Mouse (Mus musculus) small intestine, adult 2 months (tissue): ENCODE data around the gene Emc10. TPM values are rescaled to one million over a fixed set of nuclear protein-coding genes. Genes with fewer than 3 reads are reported as not detected.

Experiments used
- H3K27ac ChIP-seq: fragments of 200-500 bp; 2 replicates; pipeline ENCODE4 v1.5.1; 2012; ENCODE audit warnings: low read depth, low read length, control low read depth, inconsistent platforms; ENCODE audit not compliant: insufficient read depth
- H3K27me3 ChIP-seq: fragments of 200-500 bp; 2 replicates; pipeline ENCODE4 v1.6.1; 2012; ENCODE audit warnings: mild to moderate bottlenecking, moderate library complexity, low read length, inconsistent platforms; ENCODE audit not compliant: control insufficient read depth, insufficient read depth
- H3K36me3 ChIP-seq: fragments of 200-500 bp; 2 replicates; pipeline ENCODE4 v1.6.1; 2012; ENCODE audit warnings: mild to moderate bottlenecking, low read length, control low read depth, inconsistent platforms; ENCODE audit not compliant: control insufficient read depth, insufficient read depth
- H3K4me1 ChIP-seq: fragments of 200-500 bp; 2 replicates; pipeline ENCODE4 v1.6.1; 2012; ENCODE audit warnings: low read length, inconsistent platforms, mixed read lengths; ENCODE audit not compliant: control insufficient read depth, insufficient read depth, insufficient read length
- H3K4me3 ChIP-seq: fragments of 200-500 bp; 2 replicates; pipeline ENCODE4 v1.5.1; 2012; ENCODE audit warnings: low read depth, mild to moderate bottlenecking, control low read depth, inconsistent platforms, low read length, moderate library complexity
- CTCF ChIP-seq: fragments of 200-500 bp; IDR thresholded peaks from 2 replicates; pipeline ENCODE4 v1.5.1; 2012; ENCODE audit warnings: low read depth, mild to moderate bottlenecking, control low read depth, inconsistent platforms, low read length, moderate library complexity, mixed read lengths; ENCODE audit not compliant: insufficient replicate concordance, insufficient read length; ENCODE audit errors: extremely low read depth
- POLR2A ChIP-seq: fragments of 200-500 bp; IDR thresholded peaks from 2 replicates; pipeline ENCODE4 v1.6.1; 2012; ENCODE audit warnings: low read depth, mild to moderate bottlenecking, control low read depth, inconsistent platforms, low read length, moderate library complexity
- WGBS: fragments of 180-500 bp; shearing (Covaris S2); methylation state at CpG from one replicate; pipeline ENCODE4 v1.1.7; 2018; 5-methylcytosine and 5-hydroxymethylcytosine counted together
- polyA plus RNA-seq: library from polyadenylated mRNA; depleted of rRNA; stranded (reverse); fragments of >200 nt; gene quantifications from 2 replicates; pipeline ENCODE4 v1.2.3, GENCODE M21; 2012; rRNA removed

Gene Emc10
- polyA plus RNA-seq, 1 experiment = 256 TPM

DNA sequence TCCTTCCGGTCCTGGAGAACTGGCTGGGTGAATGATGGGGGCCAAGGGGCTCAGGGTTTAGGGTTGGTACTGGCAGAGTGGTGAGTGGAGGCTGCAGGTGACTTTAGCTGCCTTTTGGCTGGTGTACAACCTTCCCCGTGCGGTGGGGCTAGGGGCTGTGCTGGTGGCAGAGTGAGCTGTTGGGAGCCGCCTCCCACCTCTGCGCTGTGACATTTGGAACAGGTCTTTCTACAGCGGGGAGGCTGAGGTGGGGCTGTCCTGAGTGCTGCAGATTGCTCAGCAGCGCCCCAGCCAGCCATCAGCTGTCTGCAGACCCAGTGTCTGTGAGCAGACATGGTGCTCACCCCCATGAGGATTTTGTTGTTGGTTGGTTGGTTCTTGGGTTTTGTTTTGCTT lies 50.8 kb downstream of the Emc10 start:
- H3K36me3 ChIP-seq = no peaks in the 10 kb centered on the region
- TF ChIP-seq POLR2A (no peak), CTCF (no peak)
- H3K27ac ChIP-seq = no peak overlapping the region
- H3K27me3 ChIP-seq = peaks cover 17% of the 10 kb centered on the region
- no peak overlapping the region for H3K4me3 ChIP-seq
- no peaks in the 10 kb centered on the region for H3K4me1 ChIP-seq
- 10% methylated on average over 7 of the region's 7 CpGs for WGBS

DNA sequence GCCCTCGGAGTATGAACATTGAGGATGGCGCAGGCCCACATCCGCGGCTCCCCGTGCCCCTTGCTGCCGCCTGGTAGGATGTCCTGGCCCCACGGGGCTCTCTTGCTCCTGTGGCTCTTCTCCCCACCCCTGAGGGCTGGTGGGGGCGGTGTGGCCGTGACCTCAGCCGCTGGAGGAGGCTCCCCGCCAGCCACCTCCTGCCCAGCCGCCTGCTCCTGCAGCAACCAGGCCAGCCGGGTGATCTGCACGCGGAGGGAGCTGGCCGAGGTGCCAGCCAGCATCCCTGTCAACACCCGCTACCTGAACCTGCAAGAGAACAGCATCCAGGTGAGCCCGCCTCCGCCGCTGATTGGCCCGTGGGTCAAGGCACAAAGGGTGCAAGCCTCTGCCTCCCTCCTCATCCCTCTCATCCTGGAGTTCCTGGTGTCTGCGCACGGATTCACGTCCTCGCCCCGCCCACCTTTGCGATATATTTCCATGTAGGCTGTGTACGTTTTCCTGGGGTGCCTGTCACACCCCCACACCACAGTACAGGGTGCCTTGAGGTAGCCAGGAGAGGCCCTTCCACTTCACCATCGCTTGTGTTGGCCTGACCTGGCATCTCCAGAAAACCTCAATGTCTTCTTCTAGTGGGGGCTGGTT lies 51.3 kb downstream of the Emc10 start:
- no peak for TF ChIP-seq POLR2A
- TF ChIP-seq CTCF = no peak
- Histone ChIP-seq H3K4me1 (no peaks in the 10 kb centered on the region), H3K27me3 (peaks cover 17% of the 10 kb centered on the region), H3K4me3 (no peak overlapping the region), H3K36me3 (no peaks in the 10 kb centered on the region), H3K27ac (no peak overlapping the region)
- 7% methylated on average over 28 of the region's 29 CpGs for WGBS

DNA sequence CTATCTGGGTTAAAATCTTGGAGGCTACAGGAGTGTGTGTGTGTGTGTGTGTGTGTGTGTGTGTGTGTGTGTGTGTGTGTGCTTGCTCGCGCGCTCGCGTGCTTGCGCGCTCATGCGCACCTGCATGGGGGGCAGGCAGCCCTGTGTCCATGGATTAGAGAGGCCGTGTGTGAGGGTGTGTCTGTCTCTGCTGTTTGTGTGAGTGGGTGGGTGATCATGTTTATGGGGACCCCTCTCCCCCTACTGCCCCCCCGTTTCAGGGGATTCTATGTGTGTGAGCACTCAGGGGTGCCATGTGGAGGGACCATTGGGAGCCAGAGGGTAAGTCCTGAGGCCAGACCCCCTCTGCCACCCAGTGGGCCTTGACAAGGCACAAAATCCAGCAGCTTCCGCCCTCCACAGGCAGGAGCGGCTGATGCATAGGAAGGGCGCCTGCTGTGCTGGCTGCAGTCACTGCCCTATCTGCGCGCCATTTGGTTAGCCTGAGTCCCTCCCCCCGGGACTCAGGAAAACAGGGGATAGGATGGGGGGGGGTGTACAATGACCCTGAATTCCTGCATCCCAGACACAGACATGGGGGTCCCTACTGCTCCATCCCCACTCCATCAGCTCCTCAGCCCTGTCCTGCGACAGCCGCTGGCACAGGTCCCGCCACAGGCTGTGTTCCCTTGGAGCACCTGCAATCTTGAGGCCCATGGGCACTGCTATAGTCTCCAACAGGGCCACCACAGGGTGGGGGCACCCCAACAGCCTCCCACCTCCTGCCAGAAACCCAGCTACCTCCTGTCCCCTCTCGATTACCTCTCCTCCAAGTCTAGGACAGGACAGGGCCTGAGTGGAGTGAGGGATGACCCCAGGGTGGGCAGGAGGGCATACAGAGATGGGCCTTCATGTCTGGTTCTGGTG lies 52.8 kb downstream of the Emc10 start:
- Histone ChIP-seq H3K36me3 (no peaks in the 10 kb centered on the region), H3K27ac (no peak overlapping the region), H3K4me1 (no peaks in the 10 kb centered on the region), H3K4me3 (no peak overlapping the region), H3K27me3 (peaks cover 17% of the 10 kb centered on the region)
- 12% methylated on average over 20 of the region's 20 CpGs for WGBS
- no peak for TF ChIP-seq POLR2A
- no peak for TF ChIP-seq CTCF

DNA sequence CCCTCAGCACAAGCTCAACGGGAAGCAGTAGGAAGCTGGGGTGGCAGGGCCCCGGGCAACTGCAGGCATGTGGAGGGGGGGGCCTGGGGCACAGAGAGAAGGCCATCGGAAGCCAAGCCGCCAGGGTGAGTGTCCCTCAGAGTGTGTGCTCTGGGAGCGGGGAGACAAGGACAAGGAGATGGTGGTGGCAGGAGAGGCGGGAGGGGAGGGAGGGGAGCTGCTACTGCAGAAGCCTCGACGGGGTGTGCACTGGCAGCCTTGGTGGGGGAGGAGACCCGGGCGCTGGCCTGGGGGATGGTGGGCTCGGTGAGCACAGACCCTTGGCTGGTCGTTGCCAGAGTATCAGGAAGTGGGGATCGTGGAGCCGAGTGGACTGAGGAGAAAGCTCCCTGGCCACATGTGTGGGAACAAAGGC lies 53.9 kb downstream of the Emc10 start:
- H3K4me3 ChIP-seq = no peak overlapping the region
- no peak overlapping the region for H3K27ac ChIP-seq
- no peaks in the 10 kb centered on the region for H3K36me3 ChIP-seq
- no peaks in the 10 kb centered on the region for H3K4me1 ChIP-seq
- WGBS = 3% methylated on average over 14 of the region's 14 CpGs
- H3K27me3 ChIP-seq = peaks cover 17% of the 10 kb centered on the region
- TF ChIP-seq CTCF = no peak

DNA sequence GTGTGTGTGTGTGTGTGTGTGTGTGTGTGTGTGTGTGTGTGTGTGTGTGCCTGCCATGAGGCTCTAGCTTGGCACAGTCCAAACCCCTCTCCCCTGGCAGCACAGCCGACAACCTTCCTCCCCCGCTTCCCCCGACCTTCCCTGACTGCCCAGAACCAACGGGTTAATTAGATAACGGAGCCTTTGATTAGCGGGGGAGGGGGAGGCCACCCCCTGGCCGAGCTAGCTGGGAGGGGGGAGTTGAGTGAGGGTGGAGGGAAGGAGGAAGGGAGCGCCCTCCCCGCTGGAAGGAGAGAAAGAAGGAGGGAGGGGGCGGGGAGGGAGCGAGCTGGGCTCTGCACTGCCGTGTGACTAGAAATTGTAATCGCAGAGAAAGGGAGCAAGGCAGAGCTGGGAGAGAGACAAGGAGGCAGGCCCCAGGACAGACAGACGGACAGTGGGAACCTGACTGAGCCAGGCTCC lies 54.6 kb downstream of the Emc10 start:
- no peak overlapping the region for H3K4me3 ChIP-seq
- TF ChIP-seq POLR2A (no peak), CTCF (no peak)
- H3K27me3 ChIP-seq = peaks cover 17% of the 10 kb centered on the region
- no peaks in the 10 kb centered on the region for H3K36me3 ChIP-seq
- 2% methylated on average over 14 of the region's 14 CpGs for WGBS
- no peaks in the 10 kb centered on the region for H3K4me1 ChIP-seq
- H3K27ac ChIP-seq = no peak overlapping the region

DNA sequence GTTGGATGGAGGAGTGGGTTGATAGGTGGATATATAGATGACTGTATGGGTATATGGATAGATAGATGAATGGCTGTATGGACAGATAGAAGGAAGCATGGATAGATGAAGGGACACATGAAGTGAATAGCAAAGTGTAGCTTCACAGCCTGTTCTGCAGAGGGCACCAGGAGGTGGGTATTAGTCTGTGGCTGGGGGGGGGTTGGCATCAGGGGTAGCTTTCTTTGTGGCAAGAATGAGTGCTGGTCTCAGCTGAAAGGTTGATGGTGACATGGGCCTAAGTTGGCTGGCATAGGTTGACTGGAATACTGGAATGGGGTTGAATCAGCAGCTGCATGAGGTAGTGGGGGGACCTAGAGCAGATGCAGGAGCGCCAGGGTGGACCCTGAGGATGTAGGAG lies 55.1 kb downstream of the Emc10 start:
- WGBS = 0% methylated on average over 1 of the region's 1 CpGs
- Histone ChIP-seq H3K4me1 (no peaks in the 10 kb centered on the region), H3K27ac (no peak overlapping the region), H3K36me3 (no peaks in the 10 kb centered on the region), H3K27me3 (peaks cover 17% of the 10 kb centered on the region), H3K4me3 (no peak overlapping the region)
- TF ChIP-seq POLR2A = no peak
- no peak for TF ChIP-seq CTCF

DNA sequence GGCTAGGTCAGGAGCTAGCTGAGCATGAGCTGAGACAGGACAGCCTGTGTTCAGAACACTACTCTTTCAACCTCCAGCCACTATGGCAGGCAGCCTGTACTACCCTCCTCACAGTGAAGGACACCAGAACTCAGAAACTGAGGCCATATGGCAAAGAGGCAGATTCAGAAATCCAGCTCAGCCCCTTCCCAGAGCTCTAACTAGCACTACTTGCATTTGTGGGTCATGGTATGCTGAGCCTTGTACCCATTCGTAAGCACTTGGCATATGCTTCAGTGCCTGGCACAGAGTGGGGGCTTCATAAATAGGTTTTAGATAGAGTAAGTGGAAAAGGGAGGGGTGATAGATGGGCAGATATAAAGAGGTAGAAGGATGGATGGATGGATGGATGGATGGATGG lies 55.9 kb downstream of the Emc10 start:
- TF ChIP-seq CTCF (no peak), POLR2A (no peak)
- no peaks in the 10 kb centered on the region for H3K4me1 ChIP-seq
- peaks cover 17% of the 10 kb centered on the region for H3K27me3 ChIP-seq
- 74% methylated on average over 1 of the region's 1 CpGs for WGBS
- H3K36me3 ChIP-seq = no peaks in the 10 kb centered on the region
- no peak overlapping the region for H3K4me3 ChIP-seq
- no peak overlapping the region for H3K27ac ChIP-seq

Other genes starting within 250 kb of the Emc10 start
- gene 1700028J19Rik, start 249.8 kb downstream of the Emc10 start, polyA plus RNA-seq = 0.77 and 1.9 TPM in 2 replicates
- gene 2410002F23Rik, start 249.8 kb downstream of the Emc10 start, polyA plus RNA-seq = 43.4 and 66.3 TPM in 2 replicates
- not detected in 2 replicates for gene Acp4, start 239.2 kb downstream of the Emc10 start, polyA plus RNA-seq
- not detected in 2 replicates for gene Gm15517, start 235.1 kb downstream of the Emc10 start, polyA plus RNA-seq
- gene Clec11a, start 189.6 kb downstream of the Emc10 start, polyA plus RNA-seq = 0.82 and 1.3 TPM in 2 replicates
- 0.81 and 2.1 TPM in 2 replicates for gene Shank1, start 186.3 kb downstream of the Emc10 start, polyA plus RNA-seq
- gene Syt3, start 112.4 kb downstream of the Emc10 start, polyA plus RNA-seq = 1.1 and 1.8 TPM in 2 replicates
- 0.43 TPM in 1 of 2 replicates, not detected in the other for gene 1700008O03Rik, start 110.7 kb downstream of the Emc10 start, polyA plus RNA-seq
- 1.1 TPM in 2 replicates for gene Lrrc4b, start 67.5 kb downstream of the Emc10 start, polyA plus RNA-seq
- gene Aspdh, start 31.1 kb downstream of the Emc10 start, polyA plus RNA-seq = 2.2 and 3.2 TPM in 2 replicates
- 85.6 and 99.2 TPM in 2 replicates for gene Josd2, start 28.5 kb downstream of the Emc10 start, polyA plus RNA-seq
- 0.88 and 2.0 TPM in 2 replicates for gene Fam71e1, start 52 bp upstream of the Emc10 start, polyA plus RNA-seq
- 0.13 TPM in 2 replicates for gene Mybpc2, start 28.1 kb upstream of the Emc10 start, polyA plus RNA-seq
- gene Spib, start 35.5 kb upstream of the Emc10 start, polyA plus RNA-seq = 8.6 and 18.7 TPM in 2 replicates
- 27.3 and 46.9 TPM in 2 replicates for gene Pold1, start 52.3 kb upstream of the Emc10 start, polyA plus RNA-seq
- gene Nr1h2, start 57.4 kb upstream of the Emc10 start, polyA plus RNA-seq = 174 and 295 TPM in 2 replicates
- 6.4 and 11.1 TPM in 2 replicates for gene Napsa, start 75.9 kb upstream of the Emc10 start, polyA plus RNA-seq
- 3.1 and 3.4 TPM in 2 replicates for gene Kcnc3, start 94.1 kb upstream of the Emc10 start, polyA plus RNA-seq
- 196 and 563 TPM in 2 replicates for gene Myh14, start 174.3 kb upstream of the Emc10 start, polyA plus RNA-seq
- not detected in 2 replicates for gene Izumo2, start 212.2 kb upstream of the Emc10 start, polyA plus RNA-seq